Mouse (Mus musculus) cerebellum, postnatal 10 days (tissue): ENCODE data around the gene Ttc16.
A peak's percentile ranks its signal among the peaks of the same experiment; 100 is the strongest.

Source experiments
- DNase-seq, 2 experiments: peaks; one replicate each; pipeline ENCODE4 v3.0.0; 2021; ENCODE audit warnings: mixed read lengths in 2 of 2

Gene Ttc16

GRCm38 (mm10) chr2:32714987-32715425 is 60.4 kb downstream of the Ttc16 start:
- DNase-seq = no peak

DNA sequence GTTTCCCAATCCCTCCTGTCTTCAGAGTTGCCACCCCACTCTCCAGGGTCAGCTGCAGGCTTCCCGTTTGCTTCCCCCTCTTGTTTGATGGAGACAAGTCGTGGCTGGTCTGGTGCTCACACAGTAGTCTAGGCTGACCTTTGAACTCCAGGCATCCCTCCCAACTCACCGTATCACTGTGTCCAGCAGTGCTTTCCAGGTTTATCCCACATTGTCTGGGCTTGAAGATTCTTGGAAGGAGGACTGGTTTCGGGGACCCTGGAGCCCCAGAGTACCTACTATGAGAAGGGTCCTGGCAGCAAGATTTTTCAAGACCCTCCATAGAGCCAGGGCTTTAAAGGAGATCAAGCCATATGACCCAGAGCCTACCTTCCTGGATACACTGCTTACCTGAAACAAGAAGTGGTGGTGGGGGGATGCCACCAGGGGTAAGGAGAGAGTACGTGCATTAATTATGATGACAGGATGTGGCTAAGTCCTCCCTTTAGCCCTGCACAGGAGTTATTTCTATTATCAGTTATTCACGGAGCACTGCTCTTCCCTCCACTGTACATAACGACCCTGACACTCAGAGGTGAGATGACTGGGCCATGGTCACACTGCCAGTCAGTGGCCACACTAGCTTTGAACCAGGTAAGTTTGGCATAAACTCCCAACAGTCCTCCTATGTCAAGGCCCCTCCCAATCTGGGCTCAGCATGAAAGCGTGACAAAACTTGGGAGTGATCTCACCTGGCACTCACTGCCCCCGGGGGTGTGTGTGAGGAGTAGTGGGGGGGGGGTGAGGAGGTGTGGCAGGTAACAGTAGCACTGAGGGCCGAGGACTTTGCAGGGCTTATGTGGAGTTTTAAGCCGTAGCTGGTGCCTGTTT is 61.1 kb downstream of the Ttc16 start:
- no peak for DNase-seq

DNA sequence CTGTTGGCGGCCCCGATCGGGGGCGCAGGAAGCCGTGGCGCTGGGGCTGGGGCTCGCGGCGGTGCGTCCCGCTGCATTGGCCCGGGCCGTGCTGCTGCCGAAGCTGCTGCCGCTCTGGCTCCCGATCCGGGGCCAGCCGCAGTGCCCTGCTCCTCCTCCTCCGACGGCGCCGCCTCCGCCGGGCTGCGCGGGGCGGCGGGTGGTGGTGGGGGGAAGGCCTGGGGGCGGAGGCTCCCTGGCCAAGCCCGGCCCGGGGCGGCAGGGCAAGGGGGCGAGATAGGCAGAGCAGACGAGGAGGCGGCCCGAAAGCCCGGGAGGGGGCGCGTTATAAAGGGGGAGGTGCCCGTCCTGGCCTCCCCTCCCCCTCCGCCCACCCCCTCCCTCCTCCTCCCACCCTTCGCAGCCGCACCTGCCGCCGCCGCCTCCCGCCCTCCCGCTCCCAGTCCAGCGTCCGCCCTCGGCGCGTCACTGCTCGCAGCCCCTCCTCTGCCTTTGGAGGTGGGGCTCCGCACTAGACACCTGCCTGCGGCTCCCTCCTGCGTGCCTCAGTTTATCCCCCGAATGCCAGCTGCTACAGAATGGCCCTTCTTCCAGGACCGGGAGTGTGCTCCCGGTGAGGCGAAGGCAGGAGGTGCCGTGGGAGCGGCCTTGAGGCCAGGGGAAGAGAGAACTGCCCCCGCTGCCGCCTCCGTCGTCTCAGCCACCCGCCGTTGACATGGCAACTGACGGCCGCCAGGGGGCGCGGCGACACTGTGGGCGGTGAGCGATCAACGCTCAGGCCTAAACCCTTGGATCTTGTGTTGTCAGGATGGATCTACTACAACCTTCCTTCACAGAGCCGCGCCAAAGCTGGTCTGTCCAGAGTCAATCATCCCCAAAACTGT is 62.3 kb downstream of the Ttc16 start, which contains the start of gene Cdk9:
Gene Cdk9, minus strand, starts transcription at position 143 of the 884 bp plus-strand sequence.
- peak; percentile 97 to 98 for DNase-seq

- DNase-seq = peak; percentile 98
Observed at GRCm38 (mm10) chr2:32712586-32712933, 62.9 kb downstream of the Ttc16 start.

DNA sequence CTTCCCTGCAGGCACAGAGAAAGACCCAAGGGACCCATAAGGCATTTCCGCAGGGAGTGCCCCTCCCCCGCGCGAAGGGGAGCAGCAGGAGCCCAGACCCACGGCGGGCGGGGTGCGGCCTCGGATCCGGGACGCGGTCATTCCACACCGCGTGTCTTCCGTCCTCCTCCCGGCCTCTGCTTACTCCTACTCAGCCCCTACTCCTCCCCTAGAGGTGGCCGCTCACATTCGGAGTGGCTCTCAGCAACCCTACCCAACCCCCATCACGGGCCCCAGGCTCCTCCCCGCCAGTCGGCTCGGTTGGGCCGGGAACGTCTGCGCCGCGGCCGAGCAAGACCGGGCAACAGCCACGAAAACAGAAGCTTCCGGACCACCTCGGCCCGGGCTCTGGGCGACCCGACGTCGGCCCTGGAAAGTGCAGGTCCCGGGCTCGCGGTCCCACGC is 63.3 kb downstream of the Ttc16 start:
- DNase-seq = peak; percentile 74 to 77

DNA sequence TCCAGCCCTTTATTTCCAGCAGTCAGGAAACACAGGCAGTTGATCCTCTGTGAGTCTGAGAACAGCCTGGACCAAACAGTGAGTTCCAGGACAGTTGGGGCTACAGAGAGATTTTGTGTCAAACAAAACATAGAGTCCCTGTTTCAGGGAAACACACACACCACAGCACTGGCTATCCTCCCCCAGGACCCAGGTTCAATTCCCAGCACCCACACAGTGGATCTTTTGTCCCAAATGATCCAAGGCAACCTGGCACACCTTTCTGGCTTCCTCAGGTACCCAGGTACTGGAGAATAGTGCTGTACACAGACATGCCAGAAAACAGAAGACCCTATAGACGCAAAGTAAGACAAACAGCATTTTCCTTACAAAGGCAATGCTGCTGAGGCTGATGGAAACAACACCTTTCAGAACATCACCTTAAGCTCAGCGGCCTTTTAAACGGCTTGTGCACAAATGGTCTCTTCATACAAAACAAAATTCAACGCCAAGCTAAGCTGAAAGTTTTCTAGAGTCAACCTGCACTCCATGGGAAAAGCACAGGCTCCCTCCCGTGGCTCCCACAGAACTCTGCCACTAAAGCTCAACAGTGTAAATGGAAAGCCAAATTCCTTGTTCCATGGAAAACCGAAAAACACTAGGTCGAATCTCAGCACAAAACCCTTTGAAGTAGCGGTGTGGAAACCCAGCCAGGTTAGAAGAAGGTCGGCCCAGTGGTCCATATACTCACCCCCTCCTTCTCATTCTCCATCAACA is 64.0 kb downstream of the Ttc16 start:
- DNase-seq = no peak

- no peak for DNase-seq
Observed at GRCm38 (mm10) chr2:32710425-32710824, 65.0 kb downstream of the Ttc16 start.

DNA sequence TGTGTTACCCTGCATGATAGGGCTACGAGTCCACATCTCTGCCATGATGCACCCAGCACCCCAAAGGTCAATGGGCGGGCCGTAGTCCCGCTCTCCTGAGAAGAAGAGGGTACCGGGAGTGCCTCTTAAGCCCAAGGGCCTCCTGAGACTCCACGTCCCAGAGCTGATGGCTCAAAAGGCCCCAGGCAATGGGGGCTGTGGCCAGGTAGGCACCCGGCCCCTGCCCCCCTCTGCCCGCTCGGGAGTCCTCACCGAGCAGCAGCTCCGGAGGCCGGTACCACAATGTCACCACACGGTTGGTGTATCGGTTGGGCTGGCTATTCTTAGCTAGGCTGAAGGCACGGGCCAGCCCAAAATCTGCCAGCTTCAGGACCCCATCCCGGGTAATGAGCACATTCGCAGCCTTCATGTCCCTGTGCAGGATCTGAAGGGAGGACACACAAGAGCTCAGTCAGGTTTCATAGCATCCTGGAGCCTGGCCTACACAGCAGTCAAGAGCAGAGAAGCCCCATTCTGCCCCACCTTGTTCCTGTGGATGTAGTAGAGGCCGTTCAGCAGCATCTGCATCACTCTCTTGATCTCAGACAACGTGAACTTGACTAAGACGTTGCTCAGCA is 65.8 kb downstream of the Ttc16 start:
- no peak for DNase-seq

- DNase-seq = peak; percentile 83 to 89
Observed at GRCm38 (mm10) chr2:32708643-32709042, 66.8 kb downstream of the Ttc16 start.
